8 mouse cellular contexts compared by ENCODE assay signal in genomic region chr5:23788390-23788830, GRCm38 (mm10). TPM values are rescaled to one million over a fixed set of nuclear protein-coding genes. Genes with fewer than 3 reads are reported as not detected.
DNase-seq lines count a peak whose midpoint lies in the region; ATAC-seq and TF ChIP-seq lines count a peak whose summit lies in the region.

No protein-coding gene starts in this region.

- H3K27ac ChIP-seq in heart, embryonic 14.5 days (replicated peaks in 1 of 2; ENCODE audit: control insufficient read depth in 1 of 2, insufficient read depth in 1 of 2, low read depth in 2 of 2, low read length in 2 of 2), result no peak overlapping the region
- H3K27ac ChIP-seq in hindbrain, embryonic 10.5 days, result peak overlapping the region; percentile 91; the same call in 1 of the 2 replicates
- H3K27ac ChIP-seq in midbrain, embryonic 10.5 days (replicated peaks), result no peak overlapping the region

- no peaks in the 10 kb centered on the region for H3K9me3 ChIP-seq in heart, embryonic 14.5 days (ENCODE audit: control insufficient read depth, low read length)
- peaks cover 4% of the 10 kb centered on the region for H3K9me3 ChIP-seq in G1E (replicated peaks)
- H3K9me3 ChIP-seq in hindbrain, embryonic 10.5 days, result no peaks in the 10 kb centered on the region
- H3K9me3 ChIP-seq in midbrain, embryonic 10.5 days (replicated peaks), result no peaks in the 10 kb centered on the region; the same call in 1 of the 2 replicates

- 33% methylated on average over 3 of the region's 3 CpGs for WGBS in heart, embryonic 14.5 days
- 54% methylated on average over 3 of the region's 3 CpGs for WGBS in hindbrain, embryonic 10.5 days
- 54% methylated on average over 3 of the region's 3 CpGs for WGBS in midbrain, embryonic 10.5 days

- H3K36me3 ChIP-seq in heart, embryonic 14.5 days (ENCODE audit: control insufficient read depth, insufficient read depth, low read length), result peaks cover 23% of the 10 kb centered on the region
- peaks cover 43% of the 10 kb centered on the region for H3K36me3 ChIP-seq in G1E (replicated peaks)
- peaks cover 17% of the 10 kb centered on the region for H3K36me3 ChIP-seq in hindbrain, embryonic 10.5 days
- H3K36me3 ChIP-seq in midbrain, embryonic 10.5 days, result peaks cover 18% of the 10 kb centered on the region

- H3K27me3 ChIP-seq in heart, embryonic 14.5 days (ENCODE audit: control insufficient read depth, insufficient read depth, low read length), result no peaks in the 10 kb centered on the region
- no peaks in the 10 kb centered on the region for H3K27me3 ChIP-seq in G1E (ENCODE audit: insufficient read depth, low read length)
- no peaks in the 10 kb centered on the region for H3K27me3 ChIP-seq in hindbrain, embryonic 10.5 days (ENCODE audit: insufficient read depth, poor library complexity, severe bottlenecking)
- H3K27me3 ChIP-seq in midbrain, embryonic 10.5 days (ENCODE audit: low read depth, poor library complexity, severe bottlenecking), result no peaks in the 10 kb centered on the region

- peak overlapping the region; percentile 85 for H3K9ac ChIP-seq in heart, embryonic 14.5 days (ENCODE audit: low read length)

- no peak for TF ChIP-seq CTCF in G1E (IDR thresholded peaks at IDR 0.05; ENCODE audit: low read depth, low read length)

- DNase-seq in heart, adult 18-20 months, result no peak
- DNase-seq in G1E (ENCODE audit: low spot score), result no peak
- DNase-seq in hindbrain, embryonic 10.5 days (ENCODE audit: low spot score), result no peak
- DNase-seq in midbrain, embryonic 10.5 days (ENCODE audit: low spot score), result no peak
- DNase-seq in thymus, adult 18-20 months, result no peak
- no peak for DNase-seq in spleen, adult 18-20 months

- peak overlapping the region; percentile 86 for H3K4me2 ChIP-seq in heart, embryonic 14.5 days (ENCODE audit: low read length)

- H3K4me3 ChIP-seq in heart, embryonic 14.5 days (ENCODE audit: control insufficient read depth in 1 of 2, insufficient read depth in 1 of 2, low read depth in 1 of 2, low read length in 2 of 2), result peak overlapping the region; percentile 61 to 65
- peak overlapping the region; percentile 87 for H3K4me3 ChIP-seq in G1E (ENCODE audit: low read depth, low read length)
- H3K4me3 ChIP-seq in hindbrain, embryonic 10.5 days, result peak overlapping the region; percentile 71
- peak overlapping the region; percentile 96 for H3K4me3 ChIP-seq in midbrain, embryonic 10.5 days

- H3K4me1 ChIP-seq in heart, embryonic 14.5 days (ENCODE audit: control insufficient read depth in 2 of 2, insufficient read depth in 2 of 2, low read length in 2 of 2), result peaks cover 0 to 13% of the 10 kb centered on the region in 2 experiments; a peak in 2 of 4 replicates
- peaks cover 41% of the 10 kb centered on the region for H3K4me1 ChIP-seq in G1E (ENCODE audit: insufficient read depth, low read depth, low read length)
- H3K4me1 ChIP-seq in hindbrain, embryonic 10.5 days (replicated peaks), result peaks cover 10% of the 10 kb centered on the region
- peaks cover 17% of the 10 kb centered on the region for H3K4me1 ChIP-seq in midbrain, embryonic 10.5 days

- ATAC-seq in heart, embryonic 14.5 days (ENCODE audit: insufficient number of reproducible peaks, insufficient read depth, low FRiP score, low read depth), result no peak
- ATAC-seq in G1E (ENCODE audit: extremely low read depth, insufficient number of reproducible peaks, low FRiP score, poor library complexity, severe bottlenecking), result no peak
- ATAC-seq in cerebellum, adult (ENCODE audit: insufficient number of reproducible peaks, low FRiP score, low TSS enrichment), result no peak

RNA-seq across cellular contexts. Expression of gene Rint1, which starts 0.9 kb away (rescaled TPM):
- polyA plus RNA-seq in heart, embryonic 14.5 days (2014; fragmentation: Nextera tagmentation; extraction: Ambion mirVana), result 23.9 and 28.9 TPM in 2 replicates
- 10 to 100 TPM; 14.7 to 15.0 TPM for total RNA-seq in heart, adult 18-20 months (2021)
- total RNA-seq in G1E (2014; fragmentation: Nextera tagmentation) (32.4 and 34.2 TPM in 2 replicates), G1E (2017) (45.2 and 67.0 TPM in 2 replicates)
- polyA plus RNA-seq in G1E (2012), result 12.9 and 13.8 TPM in 2 replicates
- 33.0 and 37.4 TPM in 2 replicates for polyA plus RNA-seq in hindbrain, embryonic 10.5 days (2016; fragmentation: Nextera tagmentation; extraction: Ambion mirVana)
- 32.7 and 36.6 TPM in 2 replicates for polyA plus RNA-seq in midbrain, embryonic 10.5 days (2016; fragmentation: Nextera tagmentation; extraction: Ambion mirVana)

RNA-seq across cellular contexts. Expression of gene Pus7, which starts 4.9 kb away (rescaled TPM):
- 20.6 and 21.4 TPM in 2 replicates for polyA plus RNA-seq in heart, embryonic 14.5 days (2014; fragmentation: Nextera tagmentation; extraction: Ambion mirVana)
- total RNA-seq in heart, adult 18-20 months (2021), result 10 to 100 TPM in 1 of 2 experiments, 1 to 10 TPM in 1; 9.7 to 10.5 TPM
- total RNA-seq in G1E (2014; fragmentation: Nextera tagmentation) (78.8 and 84.1 TPM in 2 replicates), G1E (2017) (32.5 and 35.7 TPM in 2 replicates)
- 7.6 and 8.6 TPM in 2 replicates for polyA plus RNA-seq in G1E (2012)
- polyA plus RNA-seq in hindbrain, embryonic 10.5 days (2016; fragmentation: Nextera tagmentation; extraction: Ambion mirVana), result 23.1 and 35.9 TPM in 2 replicates
- polyA plus RNA-seq in midbrain, embryonic 10.5 days (2016; fragmentation: Nextera tagmentation; extraction: Ambion mirVana), result 32.3 and 37.7 TPM in 2 replicates

RNA-seq across cellular contexts. Expression of gene Tomm7, which starts 55.6 kb away (rescaled TPM):
- 113 and 120 TPM in 2 replicates for polyA plus RNA-seq in heart, embryonic 14.5 days (2014; fragmentation: Nextera tagmentation; extraction: Ambion mirVana)
- 100 to 1,000 TPM; 110 to 111 TPM for total RNA-seq in heart, adult 18-20 months (2021)
- 7.8 and 12.3 TPM in 2 replicates for total RNA-seq in G1E (2014; fragmentation: Nextera tagmentation)
- total RNA-seq in G1E (2017), result 343 and 366 TPM in 2 replicates
- 6.0 and 22.3 TPM in 2 replicates for polyA plus RNA-seq in G1E (2012)
- polyA plus RNA-seq in hindbrain, embryonic 10.5 days (2016; fragmentation: Nextera tagmentation; extraction: Ambion mirVana), result 131 and 132 TPM in 2 replicates
- polyA plus RNA-seq in midbrain, embryonic 10.5 days (2016; fragmentation: Nextera tagmentation; extraction: Ambion mirVana), result 119 and 135 TPM in 2 replicates
